Mouse (Mus musculus): ENCODE results near the gene Dchs1. TPM values are rescaled to one million over a fixed set of nuclear protein-coding genes. Genes with fewer than 3 reads are reported as not detected.

Gene Dchs1
- polyA plus RNA-seq, 1 experiment from 2014 or later, result 13.4 TPM

DNA sequence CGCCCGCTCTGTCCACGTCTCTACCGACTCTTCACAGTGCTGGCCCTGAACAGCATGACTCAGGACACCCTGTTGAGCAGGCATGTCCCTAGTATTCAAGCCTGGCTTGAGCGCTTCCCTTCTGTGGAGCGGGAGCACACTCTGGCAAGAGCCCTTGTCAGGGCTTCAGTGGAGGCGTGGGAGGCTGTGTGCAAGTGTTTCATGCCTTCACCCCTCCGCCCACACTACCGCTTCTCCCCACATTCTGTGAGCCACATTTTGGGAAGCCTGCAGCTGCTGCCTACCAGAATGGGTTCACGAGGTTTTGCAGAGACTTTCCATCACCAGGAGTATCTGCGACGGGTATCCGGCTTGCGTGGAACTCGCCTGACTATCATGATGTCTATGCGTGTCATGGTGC lies 84.3 kb downstream of the Dchs1 start:
- no peaks in the 10 kb centered on the region for H3K36me3 ChIP-seq
- no peak overlapping the region for H3K27ac ChIP-seq
- H3K27me3 ChIP-seq (ENCODE audit: insufficient read depth, poor library complexity, severe bottlenecking), result no peaks in the 10 kb centered on the region
- no peak overlapping the region for H3K4me3 ChIP-seq
- WGBS, result 83% methylated on average over 16 of the region's 16 CpGs
- H3K4me1 ChIP-seq (replicated peaks), result no peaks in the 10 kb centered on the region
- no peak for DNase-seq (ENCODE audit: low spot score)
- no peaks in the 10 kb centered on the region for H3K9me3 ChIP-seq

Other genes with a start within 250 kb of the Dchs1 start
- 36.8 and 52.4 TPM in 2 replicates for gene Smpd1, start 233.3 kb downstream of the Dchs1 start, polyA plus RNA-seq (2016; fragmentation: Nextera tagmentation; extraction: Ambion mirVana)
- 118 and 171 TPM in 2 replicates for gene Apbb1, start 206.0 kb downstream of the Dchs1 start, polyA plus RNA-seq (2016; fragmentation: Nextera tagmentation; extraction: Ambion mirVana)
- 0.20 and 0.25 TPM in 2 replicates for gene Hpx, start 187.5 kb downstream of the Dchs1 start, polyA plus RNA-seq (2016; fragmentation: Nextera tagmentation; extraction: Ambion mirVana)
- 40.9 and 42.2 TPM in 2 replicates for gene Trim3, start 154.1 kb downstream of the Dchs1 start, polyA plus RNA-seq (2016; fragmentation: Nextera tagmentation; extraction: Ambion mirVana)
- gene Timm10b, start 147.6 kb downstream of the Dchs1 start, polyA plus RNA-seq (2016; fragmentation: Nextera tagmentation; extraction: Ambion mirVana), result 164 and 184 TPM in 2 replicates
- 58.4 and 69.7 TPM in 2 replicates for gene Arfip2, start 147.2 kb downstream of the Dchs1 start, polyA plus RNA-seq (2016; fragmentation: Nextera tagmentation; extraction: Ambion mirVana)
- 18.5 and 28.1 TPM in 2 replicates for gene Gm45799, start 147.1 kb downstream of the Dchs1 start, polyA plus RNA-seq (2016; fragmentation: Nextera tagmentation; extraction: Ambion mirVana)
- gene Dnhd1, start 136.8 kb downstream of the Dchs1 start, polyA plus RNA-seq (2016; fragmentation: Nextera tagmentation; extraction: Ambion mirVana), result 0.31 and 0.51 TPM in 2 replicates
- 234 and 240 TPM in 2 replicates for gene Ilk, start 51.1 kb downstream of the Dchs1 start, polyA plus RNA-seq (2016; fragmentation: Nextera tagmentation; extraction: Ambion mirVana)
- 33.6 and 36.2 TPM in 2 replicates for gene Rrp8, start 50.3 kb downstream of the Dchs1 start, polyA plus RNA-seq (2016; fragmentation: Nextera tagmentation; extraction: Ambion mirVana)
- 177 and 188 TPM in 2 replicates for gene Taf10, start 43.3 kb downstream of the Dchs1 start, polyA plus RNA-seq (2016; fragmentation: Nextera tagmentation; extraction: Ambion mirVana)
- gene Tpp1, start 35.4 kb downstream of the Dchs1 start, polyA plus RNA-seq (2016; fragmentation: Nextera tagmentation; extraction: Ambion mirVana), result 57.8 and 59.2 TPM in 2 replicates
- gene Mrpl17, start 23.4 kb upstream of the Dchs1 start, polyA plus RNA-seq (2016; fragmentation: Nextera tagmentation; extraction: Ambion mirVana), result 298 and 325 TPM in 2 replicates
- 0.07 and 0.17 TPM in 2 replicates for gene Gm4070, start 166.3 kb upstream of the Dchs1 start, polyA plus RNA-seq (2016; fragmentation: Nextera tagmentation; extraction: Ambion mirVana)

All from hindbrain, embryonic 10.5 days (tissue).